Mouse (Mus musculus) spleen, postnatal 14 days (tissue): Measurements from ENCODE around the gene Pde2a.
"Not testable (repeated sequence)": the region's sequence is repeated elsewhere in the genome, so short reads cannot be mapped to it uniquely, and the experiment has no call there.

Source experiments
- DNase-seq, 2 experiments: peaks; one replicate each; pipeline ENCODE4 v3.0.0; 2021 to 2022; ENCODE audit warnings: low spot score in 2 of 2

Pde2a gene

DNA sequence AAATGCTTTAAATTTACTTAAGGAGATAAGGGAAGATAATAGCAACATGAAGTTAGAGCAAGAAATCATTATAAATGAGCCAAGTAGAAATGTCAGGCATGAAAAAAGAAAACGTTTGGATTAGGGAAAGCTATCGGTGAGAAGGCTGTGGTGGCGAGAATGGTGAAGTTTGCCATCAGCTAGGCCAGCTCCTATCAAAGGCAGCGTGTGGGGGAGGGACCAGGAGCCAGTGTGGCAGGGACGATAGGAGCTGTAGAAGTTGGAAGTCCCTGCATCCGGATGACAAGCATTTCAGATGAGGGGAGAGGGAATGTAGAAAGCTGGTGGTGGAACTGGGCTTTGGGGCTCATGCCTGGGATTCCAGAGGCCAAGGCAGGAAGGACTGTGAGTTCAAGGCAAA is 93.8 kb downstream of the Pde2a start:
- no peak for DNase-seq

GRCm38 (mm10) chr7:101516460-101516859 is 95.0 kb downstream of the Pde2a start:
- no peak for DNase-seq

- DNase-seq, result no peak
Measured at GRCm38 (mm10) chr7:101521696-101522095, 100.2 kb downstream of the Pde2a start.

DNA sequence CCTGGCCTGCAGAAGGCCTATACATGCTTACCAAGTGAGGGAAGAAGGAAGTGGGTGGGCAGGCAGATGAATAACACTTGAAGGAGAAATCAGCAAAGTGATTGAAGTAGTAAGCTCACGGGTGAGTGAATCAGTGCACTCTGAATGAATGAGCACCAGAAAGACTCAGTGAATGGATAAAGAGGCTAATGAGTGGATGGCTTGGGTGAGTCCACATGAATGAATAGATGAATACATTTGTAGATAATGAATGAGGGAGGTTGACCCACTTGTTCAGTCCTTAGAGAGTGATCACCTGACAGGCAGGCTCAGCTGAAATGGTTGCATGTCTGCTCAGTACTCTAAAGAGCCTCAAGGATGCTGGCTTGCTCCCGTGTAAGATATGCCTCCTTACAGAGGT is 101.7 kb downstream of the Pde2a start:
- no peak for DNase-seq

DNA sequence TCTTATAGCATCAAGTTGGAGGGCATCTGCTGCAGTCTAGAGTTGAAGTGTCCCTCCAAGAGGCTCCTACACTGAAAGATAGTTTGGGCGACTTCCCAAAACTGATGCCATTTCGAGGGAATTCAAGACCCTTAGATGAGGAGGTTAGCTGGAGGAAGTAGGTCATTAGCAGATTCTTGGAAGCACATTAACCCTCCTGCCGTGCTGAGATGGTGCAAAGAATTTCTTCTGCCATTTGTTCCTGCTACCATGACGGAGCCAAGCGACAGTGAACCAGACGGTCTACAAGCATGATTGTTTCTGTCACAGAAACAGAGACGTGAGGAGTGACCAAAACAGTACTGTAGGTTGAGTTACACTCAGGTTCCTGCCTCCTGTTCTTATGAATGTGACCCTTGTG is 105.0 kb downstream of the Pde2a start:
- DNase-seq, result no peak

DNA sequence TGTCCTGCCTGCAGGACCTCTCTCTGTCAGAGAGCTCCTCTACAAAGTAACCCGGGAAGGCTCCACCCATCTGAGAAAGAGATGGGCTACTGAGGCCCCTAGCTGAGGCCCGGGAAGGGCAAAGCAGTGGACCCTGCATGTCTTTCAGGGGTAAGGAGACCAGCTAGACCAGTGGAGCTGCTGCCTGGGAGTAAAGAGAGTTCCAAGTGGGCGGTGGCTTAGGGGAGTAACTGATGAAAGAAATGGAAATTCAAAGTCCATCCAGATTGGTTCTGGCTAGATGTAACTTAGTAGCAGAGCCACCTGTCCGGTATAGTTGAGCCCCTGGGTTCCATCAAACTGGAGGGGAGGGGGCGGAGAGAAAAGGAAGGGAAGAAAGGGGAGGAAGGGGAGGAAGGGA is 112.9 kb downstream of the Pde2a start:
- DNase-seq, result no peak

GRCm38 (mm10) chr7:101535102-101535501 is 113.6 kb downstream of the Pde2a start:
- no peak for DNase-seq

- DNase-seq, result no peak
Measured at GRCm38 (mm10) chr7:101535517-101535916, 114.0 kb downstream of the Pde2a start.

DNA sequence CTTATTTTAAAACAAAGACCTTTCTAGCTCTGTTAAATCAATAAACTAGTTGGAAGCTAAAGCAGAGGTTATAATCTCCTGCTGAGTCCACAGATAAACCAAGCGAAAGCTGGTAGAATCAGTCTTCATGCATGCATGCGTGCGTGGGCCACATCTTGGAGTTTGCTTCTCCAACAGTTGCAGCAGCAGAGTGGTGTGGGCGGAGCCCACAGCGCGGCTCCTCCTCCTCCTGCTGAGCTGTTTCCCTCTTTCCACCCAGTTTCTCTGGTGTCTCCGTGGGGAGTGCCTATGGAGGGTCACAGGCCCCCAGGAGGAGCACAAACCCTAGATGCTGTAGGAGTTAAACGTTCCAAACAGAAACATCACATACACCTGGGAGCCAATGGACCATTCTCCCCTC is 116.0 kb downstream of the Pde2a start:
- DNase-seq, result no peak

DNA sequence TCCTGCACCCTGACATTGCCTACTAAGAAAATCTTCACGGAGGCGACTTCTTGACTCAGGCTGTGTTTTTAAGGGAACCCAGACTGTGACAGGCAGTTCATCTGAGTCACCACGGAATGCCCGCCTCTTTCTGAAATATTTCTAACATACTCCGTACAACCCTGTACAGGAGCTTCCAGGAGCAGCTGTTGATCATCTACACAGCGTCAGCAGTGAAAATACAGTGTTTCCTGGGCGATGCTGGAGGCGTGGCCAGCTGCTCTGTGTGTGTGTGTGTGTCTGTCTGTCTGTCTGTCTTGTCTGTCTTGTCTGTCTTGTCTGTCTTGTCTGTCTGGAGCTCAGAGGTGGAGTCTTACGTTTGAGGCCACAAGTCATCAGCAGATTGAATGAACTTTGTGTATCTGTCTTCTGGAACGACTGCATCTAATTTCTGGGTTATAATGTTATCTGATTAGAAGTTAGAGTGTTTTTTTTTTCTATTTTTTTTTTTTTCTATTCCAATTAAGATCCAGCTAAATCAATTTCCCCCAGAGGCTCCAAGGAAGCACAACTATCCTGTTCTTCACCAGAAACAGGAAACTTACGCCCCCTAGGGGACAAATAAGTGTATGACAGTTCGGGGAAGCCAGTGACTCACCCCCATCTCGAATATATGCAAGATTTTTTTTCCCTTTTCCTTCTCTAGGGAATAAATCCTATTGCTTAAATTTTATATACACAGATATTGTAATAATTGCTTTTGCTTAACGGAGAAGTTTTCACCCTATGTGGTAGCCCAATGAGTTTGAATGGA is 116.8 kb downstream of the Pde2a start:
- no peak for DNase-seq

GRCm38 (mm10) chr7:101539774-101540173 is 118.3 kb downstream of the Pde2a start:
- DNase-seq, result no peak

GRCm38 (mm10) chr7:101540684-101541083 is 119.2 kb downstream of the Pde2a start:
- no peak for DNase-seq

GRCm38 (mm10) chr7:101541132-101541531 is 119.6 kb downstream of the Pde2a start:
- peak; percentile 19 to 50 for DNase-seq

GRCm38 (mm10) chr7:101541734-101542133 is 120.2 kb downstream of the Pde2a start:
- DNase-seq, result no peak

DNA sequence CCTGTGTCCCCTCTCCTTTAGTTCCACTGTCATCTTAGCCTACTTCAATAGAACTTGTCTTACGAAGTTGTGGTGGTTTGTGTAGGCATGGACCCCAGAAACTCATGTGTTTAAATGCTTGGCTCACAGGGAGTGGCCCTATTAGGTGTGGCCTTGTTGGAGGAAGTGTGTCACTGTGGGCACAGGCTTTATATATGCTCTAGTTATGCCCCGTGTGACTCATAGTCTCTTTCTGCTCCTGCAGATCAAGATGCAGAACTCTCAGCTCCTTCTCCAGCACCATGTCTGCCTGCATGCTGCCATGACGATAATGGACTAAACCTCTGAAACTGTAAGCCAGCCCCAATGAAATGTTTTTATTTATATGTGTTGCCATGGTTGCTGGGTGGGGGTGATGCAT is 126.2 kb downstream of the Pde2a start:
- DNase-seq, result no peak

GRCm38 (mm10) chr7:101549266-101549665 is 127.8 kb downstream of the Pde2a start:
- DNase-seq, result no peak

DNA sequence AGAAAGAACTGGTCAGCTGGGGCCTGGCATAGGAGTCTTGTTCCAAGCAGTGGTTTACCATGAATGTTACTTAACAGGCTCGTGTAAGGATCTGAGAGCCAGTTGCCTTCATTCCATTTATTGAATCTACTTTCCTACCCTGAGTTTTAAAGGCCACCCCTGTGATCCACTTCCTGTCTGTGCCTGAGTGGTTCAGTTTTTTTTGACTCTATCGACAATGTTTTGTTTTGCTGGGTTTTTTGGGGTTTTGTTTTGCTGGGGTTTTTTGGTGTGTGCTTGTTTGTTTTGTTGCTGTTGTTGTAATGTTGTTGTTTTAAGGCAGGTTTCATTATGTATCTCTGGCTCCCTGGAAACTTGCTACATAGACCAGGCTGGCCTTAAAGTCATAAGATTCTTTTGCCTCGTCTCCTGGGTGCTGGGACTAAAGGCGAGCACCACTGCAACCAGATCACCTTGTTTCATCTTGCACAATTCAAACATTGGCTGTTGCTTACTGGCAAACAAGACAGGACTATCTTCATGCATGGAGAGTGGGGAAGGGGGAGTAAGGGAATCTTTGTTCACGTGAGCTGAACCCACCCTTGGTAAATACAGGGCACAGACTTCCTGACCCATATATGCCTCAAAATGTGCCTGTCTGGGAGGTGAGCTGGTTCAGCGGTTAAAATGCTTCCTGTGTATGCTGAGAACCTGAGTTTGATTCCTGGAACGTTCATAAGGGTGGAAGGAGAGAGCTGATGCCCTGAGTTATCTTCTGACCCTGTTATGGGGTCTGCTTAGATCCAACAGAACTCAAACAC is 129.4 kb downstream of the Pde2a start:
- no peak for DNase-seq

GRCm38 (mm10) chr7:101551530-101551929 is 130.0 kb downstream of the Pde2a start:
- DNase-seq, result no peak

GRCm38 (mm10) chr7:101555473-101555872 is 134.0 kb downstream of the Pde2a start:
- DNase-seq, result not testable (repeated sequence)

DNA sequence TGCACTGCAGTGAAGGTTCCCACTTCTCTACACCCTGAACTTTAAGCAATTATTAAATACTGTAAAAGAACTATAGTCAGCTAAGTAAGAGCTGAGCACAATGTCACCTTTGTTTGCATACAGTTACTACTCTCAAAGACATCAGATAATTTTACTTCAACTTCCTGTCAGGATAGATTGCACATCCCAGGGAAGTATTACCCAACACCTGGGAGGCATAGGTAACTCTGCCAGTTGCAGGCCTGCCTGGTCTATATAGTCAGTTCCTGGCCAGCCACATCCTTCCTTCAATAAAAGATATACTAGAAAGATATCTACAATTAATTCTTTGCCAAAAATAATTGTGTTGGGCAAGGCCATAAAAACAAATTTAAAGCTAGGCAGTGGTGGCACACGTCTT is 135.9 kb downstream of the Pde2a start:
- DNase-seq, result no peak

DNA sequence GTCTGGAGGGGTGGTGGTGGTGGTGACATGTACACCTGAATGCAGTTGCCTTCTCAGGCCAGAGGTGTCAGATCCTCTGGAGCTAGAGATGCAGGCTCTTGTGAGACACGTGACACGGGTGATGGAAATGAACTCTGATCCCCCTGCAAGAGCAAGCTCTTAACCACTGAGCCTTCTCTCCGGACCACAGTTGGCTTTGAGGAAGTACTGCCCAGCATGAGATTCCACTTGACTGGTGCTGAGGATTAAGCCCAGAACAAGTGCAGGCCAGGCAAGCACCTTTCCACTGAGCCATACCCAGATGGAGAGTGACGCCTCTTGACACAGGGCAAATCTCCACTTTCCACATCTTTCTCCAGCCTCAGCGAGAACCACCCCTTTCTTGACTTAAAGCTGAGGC is 137.9 kb downstream of the Pde2a start:
- not testable (repeated sequence) for DNase-seq
